Mouse (Mus musculus) intestine, embryonic 15.5 days (tissue): ENCODE results near the gene Gabbr2. TPM values are rescaled to one million over a fixed set of nuclear protein-coding genes. Genes with fewer than 3 reads are reported as not detected.

ENCODE experiments used
- ATAC-seq: fragments of 200-750 bp; cut with Nextera tagmentation; 2 replicates; pipeline ENCODE4 v1.8.0; 2017; ENCODE audit warnings: moderate TSS enrichment, moderate library complexity
- H3K27ac ChIP-seq: fragments of 300-500 bp; sonication (generic); 2 replicates; pipeline ENCODE4 v1.5.1; 2015; ENCODE audit warnings: mild to moderate bottlenecking, inconsistent platforms
- H3K27me3 ChIP-seq: fragments of 300-500 bp; sonication (generic); replicated peaks from 2 replicates; pipeline ENCODE4 v1.6.1; 2015; ENCODE audit warnings: inconsistent platforms
- H3K36me3 ChIP-seq: fragments of 300-500 bp; sonication (generic); 2 replicates; pipeline ENCODE4 v1.6.1; 2015; ENCODE audit warnings: inconsistent platforms
- H3K4me1 ChIP-seq: fragments of 300-500 bp; sonication (generic); replicated peaks from 2 replicates; pipeline ENCODE4 v1.6.1; 2015; ENCODE audit warnings: inconsistent platforms
- H3K4me2 ChIP-seq: fragments of 300-500 bp; sonication (generic); replicated peaks from 2 replicates; pipeline ENCODE4 v1.6.1; 2015; ENCODE audit warnings: mild to moderate bottlenecking, inconsistent platforms
- H3K4me3 ChIP-seq: fragments of 300-500 bp; sonication (generic); replicated peaks from 2 replicates; pipeline ENCODE4 v1.5.1; 2015; ENCODE audit warnings: inconsistent platforms
- H3K9ac ChIP-seq: fragments of 300-500 bp; sonication (generic); 2 replicates; pipeline ENCODE4 v1.6.1; 2015; ENCODE audit warnings: inconsistent platforms
- H3K9me3 ChIP-seq: fragments of 300-500 bp; sonication (generic); 2 replicates; pipeline ENCODE4 v1.6.1; 2016; ENCODE audit warnings: inconsistent platforms
- WGBS: fragments of 180-500 bp; shearing (Covaris S2); methylation state at CpG from one replicate; pipeline ENCODE4 v1.1.7; 2015; 5-methylcytosine and 5-hydroxymethylcytosine counted together
- polyA plus RNA-seq: library from polyadenylated mRNA; unstranded; fragments of >200 nt; fragmentation: Nextera tagmentation; extraction: Ambion mirVana; gene quantifications from 2 replicates; pipeline ENCODE4 v1.2.1, GENCODE M21; 2015

Gabbr2 gene
- polyA plus RNA-seq, 1 experiment from 2014 or later: 0.15 TPM

DNA sequence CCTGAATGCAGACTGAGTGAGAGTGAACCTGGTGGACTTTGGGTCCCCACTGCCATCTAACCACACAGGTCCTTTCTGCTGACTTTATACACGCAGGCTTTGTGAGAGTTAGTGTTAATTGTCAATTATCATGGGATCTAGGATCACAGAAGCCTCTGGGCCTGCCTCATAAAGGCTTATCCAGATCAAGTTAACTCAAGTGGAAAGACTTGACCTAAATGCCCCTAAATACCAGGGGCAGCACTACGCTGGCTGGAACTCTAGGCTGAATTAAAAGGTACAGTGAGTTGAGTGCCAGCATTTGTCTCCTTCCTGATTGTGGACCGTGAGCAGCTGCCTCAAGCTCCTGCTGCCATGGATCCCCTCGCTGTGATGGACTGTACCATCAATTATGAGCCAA is 93.1 kb downstream of the Gabbr2 start:
- WGBS: 81% methylated on average over 4 of the region's 4 CpGs
- Histone ChIP-seq H3K4me3 (no peak overlapping the region), H3K9ac (no peak overlapping the region), H3K9me3 (no peaks in the 10 kb centered on the region), H3K4me1 (no peaks in the 10 kb centered on the region), H3K27me3 (no peaks in the 10 kb centered on the region), H3K4me2 (no peak overlapping the region), H3K27ac (no peak overlapping the region), H3K36me3 (no peaks in the 10 kb centered on the region)
- ATAC-seq: no peak

GRCm38 (mm10) chr4:46897634-46898399 is 93.9 kb downstream of the Gabbr2 start:
- no peak overlapping the region for H3K4me2 ChIP-seq
- H3K4me3 ChIP-seq: no peak overlapping the region
- H3K9me3 ChIP-seq: no peaks in the 10 kb centered on the region
- H3K9ac ChIP-seq: no peak overlapping the region
- no peaks in the 10 kb centered on the region for H3K27me3 ChIP-seq
- no peaks in the 10 kb centered on the region for H3K4me1 ChIP-seq
- H3K27ac ChIP-seq: no peak overlapping the region
- H3K36me3 ChIP-seq: no peaks in the 10 kb centered on the region
- WGBS: 77% methylated on average over 18 of the region's 18 CpGs
- ATAC-seq: no peak

GRCm38 (mm10) chr4:46894144-46894543 is 97.5 kb downstream of the Gabbr2 start:
- Histone ChIP-seq H3K9ac (no peak overlapping the region), H3K9me3 (no peaks in the 10 kb centered on the region), H3K4me1 (no peaks in the 10 kb centered on the region), H3K27ac (no peak overlapping the region), H3K4me2 (no peak overlapping the region), H3K27me3 (no peaks in the 10 kb centered on the region), H3K4me3 (no peak overlapping the region), H3K36me3 (no peaks in the 10 kb centered on the region)
- no peak for ATAC-seq
- WGBS: 65% methylated on average over 9 of the region's 9 CpGs

DNA sequence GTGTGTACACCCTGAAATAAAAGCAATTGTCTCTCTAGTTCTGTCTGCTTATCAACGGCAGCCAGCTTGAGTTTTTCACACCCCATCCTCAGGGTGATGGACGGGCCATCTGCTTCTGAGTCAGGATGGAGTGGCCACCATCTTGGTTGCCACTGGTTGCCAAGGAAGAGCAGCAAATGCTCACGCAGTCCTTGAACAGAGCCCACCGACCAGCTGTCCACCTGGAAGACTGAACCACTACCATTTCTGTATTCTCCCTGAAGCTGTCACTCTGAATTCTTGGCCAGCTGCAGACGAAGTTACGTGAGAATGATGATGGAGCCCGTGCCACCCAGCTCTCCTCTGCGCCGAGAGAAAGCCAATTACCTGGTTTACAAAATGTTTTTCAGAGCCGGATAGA is 102.5 kb downstream of the Gabbr2 start:
- H3K4me3 ChIP-seq: no peak overlapping the region
- H3K4me1 ChIP-seq: 0 out of 2 replicates have a peak, but pooled peaks cover 4% of the 10 kb centered on the region
- ATAC-seq: no peak
- WGBS: 82% methylated on average over 10 of the region's 10 CpGs
- H3K27me3 ChIP-seq: no peaks in the 10 kb centered on the region
- no peak overlapping the region for H3K27ac ChIP-seq
- no peak overlapping the region for H3K9ac ChIP-seq
- H3K9me3 ChIP-seq: no peaks in the 10 kb centered on the region
- H3K4me2 ChIP-seq: no peak overlapping the region
- no peaks in the 10 kb centered on the region for H3K36me3 ChIP-seq

GRCm38 (mm10) chr4:46885627-46886383 is 105.9 kb downstream of the Gabbr2 start:
- Histone ChIP-seq H3K9me3 (no peaks in the 10 kb centered on the region), H3K4me3 (no peak overlapping the region), H3K4me1 (peaks cover 5% of the 10 kb centered on the region; the same call in 1 of the 2 replicates), H3K27ac (no peak overlapping the region), H3K9ac (no peak overlapping the region), H3K4me2 (no peak overlapping the region), H3K27me3 (no peaks in the 10 kb centered on the region), H3K36me3 (no peaks in the 10 kb centered on the region)
- ATAC-seq: no peak
- WGBS: 80% methylated on average over 20 of the region's 20 CpGs

DNA sequence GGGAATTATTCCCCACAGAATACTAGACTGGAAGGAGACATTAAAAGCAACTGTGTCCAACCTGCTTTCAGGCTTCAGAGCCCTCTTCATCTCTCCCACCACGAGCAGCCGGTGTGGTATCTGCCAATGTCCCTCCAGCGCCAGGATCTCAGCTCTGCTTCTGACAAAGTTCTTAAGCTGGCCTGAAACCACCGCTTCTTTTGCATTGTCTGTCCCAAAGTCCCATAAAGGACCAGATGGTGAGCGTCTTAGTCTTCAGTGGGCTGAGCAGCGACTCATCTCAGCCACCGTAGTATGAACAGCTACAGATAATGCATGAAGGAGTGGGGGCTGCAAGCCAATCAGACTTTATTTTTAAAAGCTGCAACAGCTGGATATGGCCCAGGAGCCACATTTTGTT is 107.5 kb downstream of the Gabbr2 start:
- 0 out of 2 replicates have a peak, but pooled peaks have one; percentile 15 for ATAC-seq
- WGBS: 52% methylated on average over 7 of the region's 7 CpGs

GRCm38 (mm10) chr4:46883546-46883945 is 108.1 kb downstream of the Gabbr2 start:
- ATAC-seq: no peak
- Histone ChIP-seq H3K36me3 (no peaks in the 10 kb centered on the region), H3K4me1 (peaks cover 5% of the 10 kb centered on the region; the same call in 1 of the 2 replicates), H3K4me3 (no peak overlapping the region), H3K9ac (no peak overlapping the region), H3K27me3 (no peaks in the 10 kb centered on the region), H3K4me2 (no peak overlapping the region), H3K9me3 (no peaks in the 10 kb centered on the region), H3K27ac (no peak overlapping the region)
- 78% methylated on average over 9 of the region's 9 CpGs for WGBS

More for the DNA sequence above, 107.5 kb downstream of the Gabbr2 start:
- Histone ChIP-seq H3K27ac (peak overlapping the region; percentile 19; the same call in 1 of the 2 replicates), H3K4me3 (no peak overlapping the region), H3K4me1 (peaks cover 5% of the 10 kb centered on the region; the same call in 1 of the 2 replicates), H3K27me3 (no peaks in the 10 kb centered on the region), H3K9ac (no peak overlapping the region), H3K9me3 (no peaks in the 10 kb centered on the region), H3K36me3 (no peaks in the 10 kb centered on the region), H3K4me2 (peak overlapping the region; percentile 30; the same call in 1 of the 2 replicates)

GRCm38 (mm10) chr4:46883047-46883446 is 108.6 kb downstream of the Gabbr2 start:
- 45% methylated on average over 10 of the region's 10 CpGs for WGBS
- no peak for ATAC-seq
- Histone ChIP-seq H3K4me1 (peaks cover 5% of the 10 kb centered on the region; the same call in 1 of the 2 replicates), H3K4me3 (no peak overlapping the region), H3K9ac (no peak overlapping the region), H3K36me3 (no peaks in the 10 kb centered on the region), H3K27ac (no peak overlapping the region), H3K4me2 (no peak overlapping the region), H3K9me3 (no peaks in the 10 kb centered on the region), H3K27me3 (no peaks in the 10 kb centered on the region)

- H3K4me2 ChIP-seq: no peak overlapping the region
- no peaks in the 10 kb centered on the region for H3K36me3 ChIP-seq
- H3K4me3 ChIP-seq: no peak overlapping the region
- no peak overlapping the region for H3K27ac ChIP-seq
- ATAC-seq: no peak
- H3K4me1 ChIP-seq: peaks cover 5% of the 10 kb centered on the region; the same call in 1 of the 2 replicates
- H3K9ac ChIP-seq: no peak overlapping the region
- 0 out of 2 replicates have a peak, but pooled peaks cover 3% of the 10 kb centered on the region for H3K27me3 ChIP-seq
- 42% methylated on average over 4 of the region's 4 CpGs for WGBS
- no peaks in the 10 kb centered on the region for H3K9me3 ChIP-seq
Measured at GRCm38 (mm10) chr4:46881271-46881670, 110.4 kb downstream of the Gabbr2 start.

GRCm38 (mm10) chr4:46879943-46880342 is 111.7 kb downstream of the Gabbr2 start:
- ATAC-seq: no peak
- H3K4me2 ChIP-seq: no peak overlapping the region
- H3K27me3 ChIP-seq: 0 out of 2 replicates have a peak, but pooled peaks cover 3% of the 10 kb centered on the region
- WGBS: 38% methylated on average over 4 of the region's 4 CpGs
- no peaks in the 10 kb centered on the region for H3K36me3 ChIP-seq
- no peak overlapping the region for H3K27ac ChIP-seq
- H3K9ac ChIP-seq: no peak overlapping the region
- no peaks in the 10 kb centered on the region for H3K9me3 ChIP-seq
- H3K4me3 ChIP-seq: no peak overlapping the region
- peaks cover 5% of the 10 kb centered on the region; the same call in 1 of the 2 replicates for H3K4me1 ChIP-seq

- Histone ChIP-seq H3K9ac (no peak overlapping the region), H3K4me3 (no peak overlapping the region), H3K36me3 (no peaks in the 10 kb centered on the region), H3K27me3 (peaks cover 5% of the 10 kb centered on the region; the same call in 1 of the 2 replicates), H3K9me3 (no peaks in the 10 kb centered on the region), H3K4me1 (0 out of 2 replicates have a peak, but pooled peaks cover 2% of the 10 kb centered on the region), H3K27ac (no peak overlapping the region), H3K4me2 (no peak overlapping the region)
- 95% methylated on average over 4 of the region's 4 CpGs for WGBS
- ATAC-seq: no peak
Measured at GRCm38 (mm10) chr4:46872750-46873149, 118.9 kb downstream of the Gabbr2 start.

DNA sequence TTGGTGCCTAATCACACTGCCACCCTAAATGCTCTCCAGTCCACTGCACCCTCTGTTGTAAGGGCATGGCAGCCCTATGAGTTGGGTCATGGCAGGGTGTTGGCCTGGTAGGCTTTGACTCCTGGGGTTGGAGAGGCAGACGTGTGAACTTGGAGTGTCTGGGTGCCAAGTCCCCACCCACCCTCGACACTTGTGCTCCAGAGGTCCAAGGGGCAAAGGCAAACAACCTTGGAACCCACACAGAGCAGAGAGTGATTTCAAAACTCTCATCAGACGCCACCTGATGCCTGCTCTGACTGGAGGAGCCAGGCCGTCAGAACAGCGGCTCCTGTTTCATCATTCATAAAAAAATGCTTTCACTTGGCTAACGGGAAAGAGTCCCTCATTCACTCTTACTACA is 121.5 kb downstream of the Gabbr2 start:
- H3K27ac ChIP-seq: no peak overlapping the region
- no peaks in the 10 kb centered on the region for H3K9me3 ChIP-seq
- H3K4me1 ChIP-seq: peaks cover 7% of the 10 kb centered on the region; the same call in 1 of the 2 replicates
- no peaks in the 10 kb centered on the region for H3K36me3 ChIP-seq
- H3K4me2 ChIP-seq: no peak overlapping the region
- H3K27me3 ChIP-seq: peaks cover 2% of the 10 kb centered on the region; the same call in 1 of the 2 replicates
- WGBS: 25% methylated on average over 6 of the region's 6 CpGs
- ATAC-seq: peak; percentile 61
- H3K4me3 ChIP-seq: no peak overlapping the region
- H3K9ac ChIP-seq: no peak overlapping the region
